Mouse (Mus musculus): ENCODE measurements around the gene Ssr4. TPM values are rescaled to one million over a fixed set of nuclear protein-coding genes. Genes with fewer than 3 reads are reported as not detected.
"Not testable (repeated sequence)": the region's sequence is repeated elsewhere in the genome, so short reads cannot be mapped to it uniquely, and the experiment has no call there.

The Ssr4 gene
- 299 and 323 TPM in 2 replicates for polyA plus RNA-seq (2015; fragmentation: Nextera tagmentation; extraction: Ambion mirVana)

DNA sequence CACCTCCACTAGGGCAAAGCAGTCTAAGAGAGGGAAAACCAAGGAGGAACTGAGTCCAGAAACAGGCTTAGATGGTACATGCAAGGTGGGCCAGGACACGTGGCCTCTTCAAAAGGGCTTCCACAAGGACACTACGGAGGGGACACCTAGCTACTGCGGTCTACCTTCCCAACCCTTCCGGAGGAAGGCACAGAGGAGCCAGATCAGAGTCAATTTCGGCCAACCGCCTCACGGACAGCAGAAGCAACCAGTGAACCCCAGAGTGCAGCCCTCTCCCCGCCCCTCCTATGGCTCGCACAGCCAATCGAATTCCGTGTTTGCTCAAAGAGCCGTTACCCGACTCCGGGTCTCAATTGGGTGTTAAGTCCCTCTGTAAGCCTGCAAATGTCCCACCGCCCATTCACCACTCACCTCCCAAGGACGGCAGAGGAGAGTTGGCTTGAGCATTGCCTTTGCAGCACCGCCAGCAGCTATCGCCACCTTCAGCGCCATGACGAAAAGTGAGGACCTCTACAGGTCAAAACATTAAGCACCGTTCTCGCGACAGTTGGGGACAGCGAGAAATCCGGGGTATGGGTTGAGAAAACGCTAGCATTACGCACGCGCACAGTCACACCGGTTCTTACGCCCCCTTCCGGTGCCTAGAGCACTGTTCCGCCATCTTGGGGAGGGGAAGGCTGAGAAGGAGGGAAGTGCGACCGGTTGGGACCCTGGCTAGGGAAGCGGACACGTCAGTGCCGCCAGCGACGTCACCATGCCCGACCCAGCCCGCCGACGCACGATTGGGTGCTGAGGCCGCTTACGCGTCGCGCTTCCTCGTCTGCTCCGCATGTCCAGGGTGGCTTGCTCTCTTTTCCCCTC lies at the start of gene Ssr4, which contains the start of gene Idh3g:
Ssr4 (plus strand) TSS at position 665 of the 861 bp plus-strand sequence.
Idh3g (minus strand) TSS at position 534 of the 861 bp plus-strand sequence.
- peak within 1 kb of the TSS; percentile 67 for H3K9ac ChIP-seq (ENCODE audit: low read depth, low read length)
- WGBS, result 18% methylated on average over 52 of the region's 52 CpGs
- ATAC-seq, result peak; percentile 95
- H3K27ac ChIP-seq (ENCODE audit: low read depth, low read length), result peak within 1 kb of the TSS; percentile 84
- no peaks in the 10 kb centered on the region for H3K9me3 ChIP-seq (ENCODE audit: control insufficient read depth)
- peaks cover 8% of the 10 kb centered on the region; the same call in 1 of the 2 replicates for H3K36me3 ChIP-seq (ENCODE audit: control insufficient read depth, insufficient read depth)
- peak within 1 kb of the TSS; percentile 60 for H3K4me3 ChIP-seq (ENCODE audit: low read depth, low read length)
- peak; percentile 73 for TF ChIP-seq CTCF (IDR thresholded peaks at IDR 0.05; ENCODE audit: low read depth)
- H3K4me2 ChIP-seq (replicated peaks; ENCODE audit: low read depth), result peak within 1 kb of the TSS; percentile 63
- H3K27me3 ChIP-seq (replicated peaks; ENCODE audit: control insufficient read depth, insufficient read depth, low read length), result no peaks in the 10 kb centered on the region; the same call in 1 of the 2 replicates
- H3K4me1 ChIP-seq (replicated peaks; ENCODE audit: control insufficient read depth, insufficient read depth, low read length), result no peaks in the 10 kb centered on the region

DNA sequence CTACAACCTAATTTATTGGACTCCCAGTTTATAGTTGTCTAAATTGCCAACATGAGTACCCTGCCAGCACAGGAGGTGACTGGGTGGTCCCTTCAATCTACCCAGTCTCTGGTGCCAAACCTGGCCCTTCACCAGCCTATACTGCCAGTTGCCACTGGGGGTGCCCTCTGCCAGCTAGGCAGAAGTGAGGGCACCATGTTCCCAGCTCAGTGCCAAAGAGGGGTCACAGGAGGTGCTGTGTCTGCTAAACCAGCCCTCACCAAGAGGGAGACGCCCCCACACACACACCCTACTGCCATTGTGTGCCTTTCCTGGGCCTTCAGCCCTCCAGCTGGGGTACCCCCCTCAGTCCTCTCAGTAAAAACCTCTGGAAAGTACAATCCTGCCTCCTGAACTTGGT lies 48.7 kb upstream of the Ssr4 start:
- no peaks in the 10 kb centered on the region for H3K4me1 ChIP-seq (replicated peaks; ENCODE audit: control insufficient read depth, insufficient read depth, low read length)
- no peaks in the 10 kb centered on the region for H3K27me3 ChIP-seq (replicated peaks; ENCODE audit: control insufficient read depth, insufficient read depth, low read length)
- WGBS, result 100% methylated on average over 1 of the region's 1 CpGs
- no peak overlapping the region for H3K4me3 ChIP-seq (ENCODE audit: low read depth, low read length)
- no peak overlapping the region for H3K27ac ChIP-seq (ENCODE audit: low read depth, low read length)
- H3K9me3 ChIP-seq (ENCODE audit: control insufficient read depth), result no peaks in the 10 kb centered on the region
- TF ChIP-seq CTCF (IDR thresholded peaks at IDR 0.05; ENCODE audit: low read depth), result peak; percentile 41
- 0 out of 2 replicates have a peak, but pooled peaks have one; percentile 20 for ATAC-seq
- H3K4me2 ChIP-seq (replicated peaks; ENCODE audit: low read depth), result no peak overlapping the region
- H3K36me3 ChIP-seq (ENCODE audit: control insufficient read depth, insufficient read depth), result peaks cover 7% of the 10 kb centered on the region; the same call in 1 of the 2 replicates
- no peak overlapping the region for H3K9ac ChIP-seq (ENCODE audit: low read depth, low read length)

- no peak overlapping the region for H3K4me2 ChIP-seq (replicated peaks; ENCODE audit: low read depth)
- no peaks in the 10 kb centered on the region for H3K9me3 ChIP-seq (ENCODE audit: control insufficient read depth)
- 0 out of 2 replicates have a peak, but pooled peaks cover 3% of the 10 kb centered on the region for H3K36me3 ChIP-seq (ENCODE audit: control insufficient read depth, insufficient read depth)
- no peak overlapping the region for H3K27ac ChIP-seq (ENCODE audit: low read depth, low read length)
- no peak overlapping the region for H3K4me3 ChIP-seq (ENCODE audit: low read depth, low read length)
- no peak for ATAC-seq
- H3K27me3 ChIP-seq (replicated peaks; ENCODE audit: control insufficient read depth, insufficient read depth, low read length), result no peaks in the 10 kb centered on the region
- H3K9ac ChIP-seq (ENCODE audit: low read depth, low read length), result no peak overlapping the region
- 69% methylated on average over 5 of the region's 5 CpGs for WGBS
- no peak for TF ChIP-seq CTCF (IDR thresholded peaks at IDR 0.05; ENCODE audit: low read depth)
- no peaks in the 10 kb centered on the region for H3K4me1 ChIP-seq (replicated peaks; ENCODE audit: control insufficient read depth, insufficient read depth, low read length)
Observed at GRCm38 (mm10) chrX:73739151-73739550, 47.7 kb upstream of the Ssr4 start.

GRCm38 (mm10) chrX:73739841-73740240 lies 47.0 kb upstream of the Ssr4 start:
- H3K9ac ChIP-seq (ENCODE audit: low read depth, low read length); H3K27ac ChIP-seq (ENCODE audit: low read depth, low read length); H3K36me3 ChIP-seq (ENCODE audit: control insufficient read depth, insufficient read depth); H3K9me3 ChIP-seq (ENCODE audit: control insufficient read depth); H3K4me1 ChIP-seq (replicated peaks; ENCODE audit: control insufficient read depth, insufficient read depth, low read length); ATAC-seq; H3K4me2 ChIP-seq (replicated peaks; ENCODE audit: low read depth); H3K4me3 ChIP-seq (ENCODE audit: low read depth, low read length); H3K27me3 ChIP-seq (replicated peaks; ENCODE audit: control insufficient read depth, insufficient read depth, low read length): not testable (repeated sequence)
- 93% methylated on average over 7 of the region's 7 CpGs for WGBS

DNA sequence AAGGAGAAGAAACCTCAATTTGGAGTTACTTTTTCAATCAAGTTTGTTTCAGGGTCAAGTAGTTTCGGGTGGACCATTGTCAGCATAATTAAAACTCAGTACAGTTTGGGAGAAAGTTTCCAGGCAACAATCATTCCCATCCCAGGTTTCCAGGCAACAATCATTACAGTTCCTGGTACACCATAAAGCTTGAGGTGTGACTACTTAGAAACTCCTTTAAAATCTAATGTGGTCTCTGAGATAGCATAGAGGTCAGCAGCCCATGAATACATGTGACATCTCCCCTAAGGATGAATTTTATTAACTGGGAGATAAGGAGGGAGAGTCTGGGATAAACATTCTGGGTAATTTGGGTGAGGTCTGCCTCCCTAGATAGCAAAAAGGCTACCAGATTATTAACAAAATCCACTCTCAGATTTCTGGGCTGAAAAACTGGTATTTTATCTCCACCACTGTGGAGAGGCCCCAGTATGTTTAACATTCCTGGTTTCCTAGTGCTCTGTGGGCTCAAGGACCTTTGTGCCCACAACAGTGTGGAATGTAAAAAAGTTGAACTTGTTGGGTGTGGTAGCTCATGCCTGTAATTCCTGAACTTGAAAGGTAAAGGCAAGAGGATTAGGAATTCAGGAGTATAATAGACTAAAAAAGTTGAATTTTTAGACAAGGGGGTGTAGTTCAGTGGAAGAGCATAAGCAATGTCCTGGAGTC lies 41.9 kb upstream of the Ssr4 start:
- Histone ChIP-seq H3K4me3 (ENCODE audit: low read depth, low read length) (no peak overlapping the region), H3K27ac (ENCODE audit: low read depth, low read length) (no peak overlapping the region), H3K36me3 (ENCODE audit: control insufficient read depth, insufficient read depth) (no peaks in the 10 kb centered on the region), H3K27me3 (replicated peaks; ENCODE audit: control insufficient read depth, insufficient read depth, low read length) (no peaks in the 10 kb centered on the region), H3K4me1 (replicated peaks; ENCODE audit: control insufficient read depth, insufficient read depth, low read length) (no peaks in the 10 kb centered on the region), H3K9ac (ENCODE audit: low read depth, low read length) (no peak overlapping the region), H3K4me2 (replicated peaks; ENCODE audit: low read depth) (no peak overlapping the region), H3K9me3 (ENCODE audit: control insufficient read depth) (no peaks in the 10 kb centered on the region)
- 52% methylated on average over 1 of the region's 1 CpGs for WGBS
- TF ChIP-seq CTCF (IDR thresholded peaks at IDR 0.05; ENCODE audit: low read depth), result no peak
- ATAC-seq, result no peak

GRCm38 (mm10) chrX:73748977-73749376 lies 37.9 kb upstream of the Ssr4 start:
- no peak overlapping the region for H3K4me2 ChIP-seq (replicated peaks; ENCODE audit: low read depth)
- peak; percentile 44; the same call in 1 of the 2 replicates for TF ChIP-seq CTCF (IDR thresholded peaks at IDR 0.05; ENCODE audit: low read depth)
- ATAC-seq, result no peak
- H3K9ac ChIP-seq (ENCODE audit: low read depth, low read length), result no peak overlapping the region
- H3K36me3 ChIP-seq (ENCODE audit: control insufficient read depth, insufficient read depth), result no peaks in the 10 kb centered on the region
- no peak overlapping the region for H3K27ac ChIP-seq (ENCODE audit: low read depth, low read length)
- no peaks in the 10 kb centered on the region for H3K27me3 ChIP-seq (replicated peaks; ENCODE audit: control insufficient read depth, insufficient read depth, low read length)
- no peak overlapping the region for H3K4me3 ChIP-seq (ENCODE audit: low read depth, low read length)
- 84% methylated on average over 1 of the region's 1 CpGs for WGBS
- H3K4me1 ChIP-seq (replicated peaks; ENCODE audit: control insufficient read depth, insufficient read depth, low read length), result no peaks in the 10 kb centered on the region
- H3K9me3 ChIP-seq (ENCODE audit: control insufficient read depth), result no peaks in the 10 kb centered on the region
